Comparison of ENCODE assay signal across 17 mouse cellular contexts in the genomic region with DNA sequence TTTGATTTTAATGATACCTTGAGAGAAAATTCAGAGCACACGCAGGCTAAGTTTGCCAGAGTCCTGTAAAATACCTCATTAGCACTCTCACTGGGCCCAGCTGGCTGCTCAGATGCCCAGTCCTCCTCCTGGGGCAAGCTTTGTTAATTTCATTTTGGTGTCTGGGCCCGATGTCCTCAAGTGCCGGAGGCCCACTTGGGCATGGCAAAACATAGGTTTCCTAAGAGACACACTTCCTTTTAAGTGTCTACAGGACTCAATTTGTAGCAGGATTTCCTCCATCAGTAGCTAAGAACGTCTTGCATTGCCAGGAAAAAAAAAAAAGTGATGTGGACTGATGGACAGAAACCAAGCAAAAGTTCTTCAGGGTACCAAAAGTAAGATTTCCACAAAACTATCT.
DNase-seq lines count a peak whose midpoint lies in the region; ATAC-seq lines count a peak whose summit lies in the region.
"Had no signal": no experiment of that assay in that cellular context is flagged by ENCODE, and none has a peak within 500 bp of the region (broad histone marks: within the 10 kb centered on the region; RNA-seq: fewer than 3 reads in every experiment).

No protein-coding gene starts in this region.

- H3K36me3 ChIP-seq in heart, embryonic 10.5 days = no peaks in the 10 kb centered on the region
- H3K36me3 ChIP-seq in midbrain, embryonic 14.5 days (ENCODE audit: control insufficient read depth, insufficient read depth, low read length) = no peaks in the 10 kb centered on the region
- no peaks in the 10 kb centered on the region for H3K36me3 ChIP-seq in midbrain, embryonic 10.5 days
- no peaks in the 10 kb centered on the region for H3K36me3 ChIP-seq in neural tube, embryonic 15.5 days
- H3K36me3 ChIP-seq: embryonic facial prominence, embryonic 13.5 days; forebrain, embryonic 12.5 days; heart, embryonic 12.5 days had no signal

- ATAC-seq in midbrain, embryonic 14.5 days (ENCODE audit: low FRiP score, low TSS enrichment) = no peak
- no peak for ATAC-seq in neural tube, embryonic 15.5 days (ENCODE audit: low FRiP score)
- ATAC-seq: inflammation-experienced regulatory T-cells, adult 6 months had no signal

- DNase-seq in heart, adult 11 months = peak; percentile 57
- DNase-seq in heart, embryonic 10.5 days (ENCODE audit: low spot score) = no peak
- DNase-seq in midbrain, embryonic 14.5 days = peak; percentile 24
- no peak for DNase-seq in midbrain, embryonic 10.5 days (ENCODE audit: low spot score)
- DNase-seq in forelimb bud, embryonic 11.5 days (ENCODE audit: low read depth, low spot score) = peak; percentile 29
- no peak for DNase-seq in embryo, embryonic 10.5 days (ENCODE audit: low spot score)
- DNase-seq: adrenal gland, postnatal 10 days; cerebellum, adult 11-12 months; cerebellum, adult 9-10 months; cerebellum, postnatal 25 days; gastrocnemius, postnatal 36 days; heart, adult 2 months had no signal

- H3K4me3 ChIP-seq in heart, embryonic 10.5 days = no peak overlapping the region
- H3K4me3 ChIP-seq in midbrain, embryonic 14.5 days (replicated peaks; ENCODE audit: low read depth, low read length) = no peak overlapping the region
- no peak overlapping the region for H3K4me3 ChIP-seq in midbrain, embryonic 10.5 days
- H3K4me3 ChIP-seq in neural tube, embryonic 15.5 days (replicated peaks) = no peak overlapping the region
- H3K4me3 ChIP-seq: embryonic facial prominence, embryonic 13.5 days; forebrain, embryonic 12.5 days; heart, adult 2 months; heart, embryonic 12.5 days had no signal

- no peaks in the 10 kb centered on the region for H3K9me3 ChIP-seq in heart, embryonic 10.5 days
- no peaks in the 10 kb centered on the region for H3K9me3 ChIP-seq in midbrain, embryonic 14.5 days (ENCODE audit: control insufficient read depth, low read length)
- peaks cover 7% of the 10 kb centered on the region; the same call in 1 of the 2 replicates for H3K9me3 ChIP-seq in midbrain, embryonic 10.5 days (replicated peaks)
- no peaks in the 10 kb centered on the region for H3K9me3 ChIP-seq in neural tube, embryonic 15.5 days (replicated peaks)
- H3K9me3 ChIP-seq: embryonic facial prominence, embryonic 13.5 days; forebrain, embryonic 12.5 days; heart, embryonic 12.5 days had no signal

- no peaks in the 10 kb centered on the region for H3K27me3 ChIP-seq in heart, embryonic 10.5 days (ENCODE audit: insufficient read depth, poor library complexity, severe bottlenecking)
- H3K27me3 ChIP-seq in midbrain, embryonic 14.5 days (ENCODE audit: control insufficient read depth, insufficient read depth, low read length) = no peaks in the 10 kb centered on the region
- no peaks in the 10 kb centered on the region for H3K27me3 ChIP-seq in midbrain, embryonic 10.5 days (ENCODE audit: low read depth, poor library complexity, severe bottlenecking)
- H3K27me3 ChIP-seq in neural tube, embryonic 15.5 days (replicated peaks) = no peaks in the 10 kb centered on the region
- H3K27me3 ChIP-seq: embryonic facial prominence, embryonic 13.5 days; heart, embryonic 12.5 days had no signal

- no peak overlapping the region for H3K4me2 ChIP-seq in midbrain, embryonic 14.5 days (ENCODE audit: low read length)
- no peak overlapping the region for H3K4me2 ChIP-seq in neural tube, embryonic 15.5 days
- H3K4me2 ChIP-seq: embryonic facial prominence, embryonic 13.5 days; forebrain, embryonic 12.5 days; heart, embryonic 12.5 days had no signal

- WGBS in heart, embryonic 10.5 days = 63% methylated on average over 4 of the region's 4 CpGs
- WGBS in midbrain, embryonic 14.5 days = 58% methylated on average over 4 of the region's 4 CpGs
- WGBS in midbrain, embryonic 10.5 days = 74% methylated on average over 4 of the region's 4 CpGs
- 22% methylated on average over 4 of the region's 4 CpGs for WGBS in neural tube, embryonic 15.5 days

- no peak overlapping the region for H3K9ac ChIP-seq in midbrain, embryonic 14.5 days (replicated peaks; ENCODE audit: low read length)
- H3K9ac ChIP-seq in neural tube, embryonic 15.5 days (replicated peaks) = no peak overlapping the region
- H3K9ac ChIP-seq: embryonic facial prominence, embryonic 13.5 days; forebrain, embryonic 12.5 days; heart, embryonic 12.5 days had no signal

- no peak overlapping the region for H3K27ac ChIP-seq in heart, embryonic 10.5 days
- no peak overlapping the region for H3K27ac ChIP-seq in midbrain, embryonic 14.5 days (replicated peaks; ENCODE audit: low read depth, low read length)
- no peak overlapping the region for H3K27ac ChIP-seq in midbrain, embryonic 10.5 days (replicated peaks)
- H3K27ac ChIP-seq in neural tube, embryonic 15.5 days (replicated peaks) = peak overlapping the region; percentile 29
- H3K27ac ChIP-seq: embryonic facial prominence, embryonic 13.5 days; forebrain, embryonic 12.5 days; heart, adult 2 months had no signal

- no peaks in the 10 kb centered on the region for H3K4me1 ChIP-seq in heart, embryonic 10.5 days
- H3K4me1 ChIP-seq in midbrain, embryonic 14.5 days (ENCODE audit: control insufficient read depth, insufficient read depth, low read length) = no peaks in the 10 kb centered on the region
- no peaks in the 10 kb centered on the region for H3K4me1 ChIP-seq in midbrain, embryonic 10.5 days
- H3K4me1 ChIP-seq in neural tube, embryonic 15.5 days = no peaks in the 10 kb centered on the region
- H3K4me1 ChIP-seq: embryonic facial prominence, embryonic 13.5 days; forebrain, embryonic 12.5 days; heart, embryonic 12.5 days had no signal

Comparison
In these comparisons a context has a peak if more than half of its experiments do, and no peak if none do; other contexts are left out.
1. DNase-seq: peak in heart, adult 11 months (single experiment), midbrain, embryonic 14.5 days (single experiment) and forelimb bud, embryonic 11.5 days (single experiment); none in heart, embryonic 10.5 days (single experiment), midbrain, embryonic 10.5 days (single experiment) and embryo, embryonic 10.5 days (single experiment).